Comparison of ENCODE assay signal across 15 mouse cellular contexts in genomic region chr13:42328576-42328975, GRCm38 (mm10). TPM values are rescaled to one million over a fixed set of nuclear protein-coding genes. Genes with fewer than 3 reads are reported as not detected.
DNase-seq lines count a peak whose midpoint lies in the region; ATAC-seq lines count a peak whose summit lies in the region.
"Had no signal": no experiment of that assay in that cellular context is flagged by ENCODE, and none has a peak within 500 bp of the region (broad histone marks: within the 10 kb centered on the region; RNA-seq: fewer than 3 reads in every experiment).

No protein-coding gene starts in this region.

- peak; percentile 19 for DNase-seq in urinary bladder, postnatal 25 days (ENCODE audit: low spot score)
- no peak for DNase-seq in urinary bladder, postnatal 4 days (ENCODE audit: low spot score in 2 of 2)
- DNase-seq in adrenal gland, adult 8-10 months = peak; percentile 53
- DNase-seq in layer of hippocampus, adult 9-11 months = no peak
- DNase-seq in layer of hippocampus, adult 18-20 months (ENCODE audit: low spot score in 2 of 2) = no peak
- DNase-seq: kidney, postnatal 25 days; right cerebral cortex, postnatal 14 days; thymus, postnatal 14 days had no signal

- H3K79me2 ChIP-seq in macrophage (ENCODE audit: inconsistent target) = no peaks in the 10 kb centered on the region

- ATAC-seq in activated CD4-positive, CD25-positive, alpha-beta regulatory T cell, adult 4 months = no peak
- ATAC-seq: midbrain, embryonic 16.5 days had no signal

- WGBS in macrophage (ENCODE audit: missing documents) = 27% methylated on average over 2 of the region's 2 CpGs

- H3K36me3 ChIP-seq in macrophage (ENCODE audit: inconsistent target) = no peaks in the 10 kb centered on the region
- H3K36me3 ChIP-seq: embryonic facial prominence, embryonic 15.5 days; limb, embryonic 15.5 days; lung, embryonic 15.5 days; neural tube, embryonic 15.5 days had no signal

- peak overlapping the region; percentile 38; the same call in 1 of the 2 replicates for H3K27ac ChIP-seq in macrophage
- H3K27ac ChIP-seq: embryonic facial prominence, embryonic 15.5 days; limb, embryonic 15.5 days; lung, embryonic 15.5 days; neural tube, embryonic 15.5 days had no signal

- no peak overlapping the region for H3K4me3 ChIP-seq in macrophage (ENCODE audit: inconsistent target)
- H3K4me3 ChIP-seq: embryonic facial prominence, embryonic 15.5 days; limb, embryonic 15.5 days; lung, embryonic 15.5 days; neural tube, embryonic 15.5 days had no signal

RNA-seq across cellular contexts. Expression of gene Edn1, which starts 27.3 kb away (rescaled TPM):
- 1 to 10 TPM in 1 of 4 experiments, under 1 TPM in 3; 0.42 to 1.3 (median 0.81) TPM for total RNA-seq in adrenal gland, adult 8-10 months (2022)
- total RNA-seq in macrophage (2018; cell fraction: chromatin; rRNA removed) = 10 to 100 TPM in 7 of 26 experiments, 1 to 10 TPM in 10, under 1 TPM in 3, not detected in 6; 0.71 to 33.7 (median 2.8) TPM
- 10 to 100 TPM in 8 of 26 experiments, 1 to 10 TPM in 10, under 1 TPM in 7, not detected in 1; 0.13 to 41.7 (median 2.7) TPM for total RNA-seq in macrophage (2018; cell fraction: cytosol; rRNA removed)
- 100 to 1,000 TPM in 1 of 26 experiments, 10 to 100 TPM in 11, 1 to 10 TPM in 8, under 1 TPM in 5, not detected in 1; 0.54 to 112 (median 8.7) TPM for total RNA-seq in macrophage (2018; cell fraction: nucleus; rRNA removed)
- polyA plus RNA-seq in macrophage (2018) = 0.41 to 0.55 TPM (median 0.44 TPM) in 3 replicates
- 1 to 10 TPM; 2.1 to 3.1 TPM for total RNA-seq in layer of hippocampus, adult 18-20 months (2021)
- polyA plus RNA-seq in activated CD4-positive, CD25-positive, alpha-beta regulatory T cell, adult 4 months (2017; shearing (Covaris generic)) = not detected

Comparison
In these comparisons a context has a peak if more than half of its experiments do, and no peak if none do; other contexts are left out.
1. DNase-seq: peak in urinary bladder, postnatal 25 days (single experiment) and adrenal gland, adult 8-10 months (single experiment); none in urinary bladder, postnatal 4 days (0 of 2), layer of hippocampus, adult 9-11 months (single experiment) and layer of hippocampus, adult 18-20 months (0 of 2).